Mouse (Mus musculus) liver, embryonic 16.5 days (tissue): ENCODE measurements around the gene Tmed11. TPM values are rescaled to one million over a fixed set of nuclear protein-coding genes. Genes with fewer than 3 reads are reported as not detected.
"Not testable (repeated sequence)": the region's sequence is repeated elsewhere in the genome, so short reads cannot be mapped to it uniquely, and the experiment has no call there.

Source experiments
- ATAC-seq: fragments of 200-750 bp; cut with Nextera tagmentation; 2 replicates; pipeline ENCODE4 v1.8.0; 2017; ENCODE audit warnings: low read depth, mild to moderate bottlenecking, moderate number of reproducible peaks, moderate library complexity
- H3K27ac ChIP-seq: fragments of 300-500 bp; sonication (generic); 2 replicates; pipeline ENCODE4 v1.5.1; 2014; ENCODE audit warnings: mild to moderate bottlenecking, low read length
- H3K27me3 ChIP-seq: fragments of 300-500 bp; sonication (generic); 2 replicates; pipeline ENCODE4 v1.6.1; 2014; ENCODE audit warnings: low read depth, low read length, mixed read lengths; ENCODE audit not compliant: control insufficient read depth, insufficient read depth
- H3K36me3 ChIP-seq: fragments of 300-500 bp; sonication (generic); 2 replicates; pipeline ENCODE4 v1.6.1; 2014; ENCODE audit warnings: mild to moderate bottlenecking; ENCODE audit not compliant: control insufficient read depth, insufficient read depth
- H3K4me1 ChIP-seq: fragments of 300-500 bp; sonication (generic); 2 replicates; pipeline ENCODE4 v1.6.1; 2014; ENCODE audit warnings: low read depth, low read length, mixed read lengths; ENCODE audit not compliant: control insufficient read depth
- H3K4me2 ChIP-seq: fragments of 300-500 bp; sonication (generic); 2 replicates; pipeline ENCODE4 v1.6.1; 2014; ENCODE audit warnings: low read depth, low read length, mixed read lengths
- H3K4me3 ChIP-seq: fragments of 300-500 bp; sonication (generic); 2 replicates; pipeline ENCODE4 v1.5.1; 2014; ENCODE audit warnings: low read depth, mild to moderate bottlenecking, low read length
- H3K9ac ChIP-seq: fragments of 300-500 bp; sonication (generic); 2 replicates; pipeline ENCODE4 v1.6.1; 2014; ENCODE audit warnings: low read depth, low read length
- H3K9me3 ChIP-seq: fragments of 300-500 bp; sonication (generic); replicated peaks from 2 replicates; pipeline ENCODE4 v1.6.1; 2016; ENCODE audit warnings: low read length; ENCODE audit not compliant: control insufficient read depth
- WGBS: fragments of 180-500 bp; shearing (Covaris S2); extraction: QIAGEN DNeasy Blood & Tissue Kit; methylation state at CpG from one replicate; pipeline ENCODE4 v1.1.7; 2014; ENCODE audit not compliant: insufficient replicate concordance; 5-methylcytosine and 5-hydroxymethylcytosine counted together
- polyA plus RNA-seq: library from polyadenylated mRNA; unstranded; fragments of >200 nt; fragmentation: Nextera tagmentation; extraction: Ambion mirVana; gene quantifications from 2 replicates; pipeline ENCODE4 v1.2.1, GENCODE M21; 2015

Gene Tmed11
- polyA plus RNA-seq, 1 experiment from 2014 or later: 0.12 TPM

- H3K27me3 ChIP-seq, H3K4me2 ChIP-seq, H3K4me1 ChIP-seq, H3K27ac ChIP-seq, H3K36me3 ChIP-seq, H3K9ac ChIP-seq, H3K4me3 ChIP-seq, H3K9me3 ChIP-seq: not testable (repeated sequence)
- ATAC-seq: peak; percentile 32; the same call in 1 of the 2 replicates
- WGBS: 63% methylated on average over 4 of the region's 4 CpGs
Observed at GRCm38 (mm10) chr5:108751258-108751657, 43.9 kb downstream of the Tmed11 start.

GRCm38 (mm10) chr5:108750328-108751210, 44.6 kb downstream of the Tmed11 start:
- 43% methylated on average over 5 of the region's 5 CpGs for WGBS
- Histone ChIP-seq H3K9ac (no peak overlapping the region; the same call in 1 of the 2 replicates), H3K9me3 (no peaks in the 10 kb centered on the region), H3K27me3 (no peaks in the 10 kb centered on the region; the same call in 1 of the 2 replicates), H3K4me3 (peak overlapping the region; percentile 19; the same call in 1 of the 2 replicates), H3K4me2 (peak overlapping the region; percentile 42), H3K4me1 (peaks cover 5% of the 10 kb centered on the region; the same call in 1 of the 2 replicates), H3K27ac (peak overlapping the region; percentile 79), H3K36me3 (no peaks in the 10 kb centered on the region)
- peak; percentile 94 for ATAC-seq

GRCm38 (mm10) chr5:108744629-108745028, 50.5 kb downstream of the Tmed11 start:
- ATAC-seq: no peak
- Histone ChIP-seq H3K36me3 (no peaks in the 10 kb centered on the region), H3K9ac (no peak overlapping the region), H3K9me3 (no peaks in the 10 kb centered on the region), H3K27ac (no peak overlapping the region), H3K4me1 (no peaks in the 10 kb centered on the region), H3K27me3 (no peaks in the 10 kb centered on the region; the same call in 1 of the 2 replicates), H3K4me3 (no peak overlapping the region), H3K4me2 (no peak overlapping the region)
- WGBS: 57% methylated on average over 3 of the region's 3 CpGs

GRCm38 (mm10) chr5:108743856-108744255, 51.3 kb downstream of the Tmed11 start:
- no peak overlapping the region for H3K4me2 ChIP-seq
- H3K9me3 ChIP-seq: no peaks in the 10 kb centered on the region
- no peak overlapping the region for H3K27ac ChIP-seq
- 56% methylated on average over 2 of the region's 2 CpGs for WGBS
- ATAC-seq: no peak
- H3K9ac ChIP-seq: no peak overlapping the region
- H3K4me3 ChIP-seq: no peak overlapping the region
- H3K27me3 ChIP-seq: no peaks in the 10 kb centered on the region; the same call in 1 of the 2 replicates
- H3K36me3 ChIP-seq: no peaks in the 10 kb centered on the region
- H3K4me1 ChIP-seq: no peaks in the 10 kb centered on the region

GRCm38 (mm10) chr5:108742596-108742995, 52.6 kb downstream of the Tmed11 start:
- no peak for ATAC-seq
- no peak overlapping the region for H3K27ac ChIP-seq
- no peaks in the 10 kb centered on the region for H3K9me3 ChIP-seq
- H3K4me3 ChIP-seq: no peak overlapping the region
- 45% methylated on average over 2 of the region's 2 CpGs for WGBS
- H3K4me1 ChIP-seq: no peaks in the 10 kb centered on the region
- no peaks in the 10 kb centered on the region for H3K36me3 ChIP-seq
- no peak overlapping the region for H3K9ac ChIP-seq
- no peaks in the 10 kb centered on the region; the same call in 1 of the 2 replicates for H3K27me3 ChIP-seq
- no peak overlapping the region for H3K4me2 ChIP-seq

GRCm38 (mm10) chr5:108741844-108742243, 53.3 kb downstream of the Tmed11 start:
- WGBS: 47% methylated on average over 2 of the region's 2 CpGs
- no peak overlapping the region for H3K4me3 ChIP-seq
- no peaks in the 10 kb centered on the region for H3K4me1 ChIP-seq
- H3K4me2 ChIP-seq: no peak overlapping the region
- ATAC-seq: no peak
- no peak overlapping the region for H3K27ac ChIP-seq
- no peaks in the 10 kb centered on the region; the same call in 1 of the 2 replicates for H3K27me3 ChIP-seq
- H3K9ac ChIP-seq: no peak overlapping the region
- no peaks in the 10 kb centered on the region for H3K9me3 ChIP-seq
- no peaks in the 10 kb centered on the region for H3K36me3 ChIP-seq

GRCm38 (mm10) chr5:108727425-108727824, 67.7 kb downstream of the Tmed11 start:
- no peak for ATAC-seq
- no peaks in the 10 kb centered on the region for H3K9me3 ChIP-seq
- 83% methylated on average over 1 of the region's 1 CpGs for WGBS
- H3K27me3 ChIP-seq: no peaks in the 10 kb centered on the region
- no peaks in the 10 kb centered on the region for H3K36me3 ChIP-seq
- H3K4me3 ChIP-seq: no peak overlapping the region
- H3K27ac ChIP-seq: no peak overlapping the region
- H3K9ac ChIP-seq: no peak overlapping the region
- no peak overlapping the region for H3K4me2 ChIP-seq
- H3K4me1 ChIP-seq: no peaks in the 10 kb centered on the region; the same call in 1 of the 2 replicates
